Mouse (Mus musculus): ENCODE measurements around the gene Qtrt2.

Gene Qtrt2

GRCm38 (mm10) chr16:43922630-43923029 is 4.0 kb downstream of the Qtrt2 start:
- no peak for DNase-seq

GRCm38 (mm10) chr16:43922024-43922423 is 4.6 kb downstream of the Qtrt2 start:
- no peak for DNase-seq

GRCm38 (mm10) chr16:43918867-43919266 is 7.7 kb downstream of the Qtrt2 start:
- no peak for DNase-seq

- no peak for DNase-seq
These were observed 17.7 kb downstream of the Qtrt2 start for GRCm38 (mm10) chr16:43908881-43909280.

GRCm38 (mm10) chr16:43900571-43900970 is 26.0 kb downstream of the Qtrt2 start:
- DNase-seq, result no peak

GRCm38 (mm10) chr16:43900138-43900537 is 26.5 kb downstream of the Qtrt2 start:
- no peak for DNase-seq

- no peak for DNase-seq
These were observed 32.1 kb downstream of the Qtrt2 start for GRCm38 (mm10) chr16:43894501-43894900.

GRCm38 (mm10) chr16:43890747-43891336 is 35.8 kb downstream of the Qtrt2 start:
- DNase-seq, result no peak

- DNase-seq, result no peak
These were observed 36.6 kb downstream of the Qtrt2 start for GRCm38 (mm10) chr16:43890005-43890336.

- peak; percentile 100 for DNase-seq
These were observed 37.2 kb downstream of the Qtrt2 start, which contains the start of gene Ccdc191 for GRCm38 (mm10) chr16:43889208-43890004. TSS of gene Ccdc191 (plus strand) at chr16:43889800.

GRCm38 (mm10) chr16:43882329-43882728 is 44.3 kb downstream of the Qtrt2 start:
- DNase-seq, result no peak

- DNase-seq, result no peak
These were observed 45.0 kb downstream of the Qtrt2 start for GRCm38 (mm10) chr16:43881636-43882035.

- no peak for DNase-seq
These were observed 46.8 kb downstream of the Qtrt2 start for GRCm38 (mm10) chr16:43879769-43880168.

- DNase-seq, result no peak
These were observed 55.2 kb downstream of the Qtrt2 start for GRCm38 (mm10) chr16:43871419-43871818.

- peak; percentile 31 for DNase-seq
These were observed 56.8 kb downstream of the Qtrt2 start for GRCm38 (mm10) chr16:43869805-43870204.

- DNase-seq, result no peak
These were observed 66.0 kb downstream of the Qtrt2 start for GRCm38 (mm10) chr16:43860624-43861023.

- DNase-seq, result no peak
These were observed 67.6 kb downstream of the Qtrt2 start for GRCm38 (mm10) chr16:43858941-43859476.

GRCm38 (mm10) chr16:43849839-43850238 is 76.8 kb downstream of the Qtrt2 start:
- DNase-seq, result no peak

- no peak for DNase-seq
These were observed 85.4 kb downstream of the Qtrt2 start for GRCm38 (mm10) chr16:43841236-43841635.

- DNase-seq, result no peak
These were observed 94.7 kb downstream of the Qtrt2 start for GRCm38 (mm10) chr16:43831957-43832356.

GRCm38 (mm10) chr16:43827492-43827891 is 99.1 kb downstream of the Qtrt2 start:
- no peak for DNase-seq

- no peak for DNase-seq
These were observed 108.2 kb downstream of the Qtrt2 start for GRCm38 (mm10) chr16:43818404-43818803.

- no peak for DNase-seq
These were observed 110.3 kb downstream of the Qtrt2 start for GRCm38 (mm10) chr16:43816321-43816720.

GRCm38 (mm10) chr16:43814644-43815043 is 112.0 kb downstream of the Qtrt2 start:
- peak; percentile 61 for DNase-seq

Measured in layer of hippocampus, adult 9-11 months (tissue).